Mouse (Mus musculus) limb, embryonic 11.5 days (tissue): ENCODE measurements around the gene Zfp319. TPM values are rescaled to one million over a fixed set of nuclear protein-coding genes. Genes with fewer than 3 reads are reported as not detected.

Experiments used
- ATAC-seq: fragments of 200-750 bp; cut with Nextera tagmentation; 2 replicates; pipeline ENCODE4 v1.8.0; 2017; ENCODE audit warnings: low read depth; ENCODE audit not compliant: insufficient number of reproducible peaks, low FRiP score, low TSS enrichment
- DNase-seq: peaks from one replicate; pipeline ENCODE4 v3.0.0-alpha.2; 2015; ENCODE audit warnings: low spot score
- H3K27ac ChIP-seq: fragments of 300-500 bp; sonication (generic); replicated peaks from 2 replicates; pipeline ENCODE4 v1.5.1; 2014; ENCODE audit warnings: low read depth, mild to moderate bottlenecking, low read length
- H3K27me3 ChIP-seq: fragments of 300-500 bp; sonication (generic); 2 replicates; pipeline ENCODE4 v1.6.1; 2014; ENCODE audit warnings: mild to moderate bottlenecking, low read length, mixed read lengths; ENCODE audit not compliant: control insufficient read depth, insufficient read depth
- H3K36me3 ChIP-seq: fragments of 300-500 bp; sonication (generic); 2 replicates; pipeline ENCODE4 v1.6.1; 2014; ENCODE audit warnings: mild to moderate bottlenecking, low read length, moderate library complexity, mixed read lengths; ENCODE audit not compliant: control insufficient read depth, insufficient read depth
- H3K4me1 ChIP-seq: fragments of 300-500 bp; sonication (generic); 2 replicates; pipeline ENCODE4 v1.6.1; 2014; ENCODE audit warnings: low read length, mixed read lengths; ENCODE audit not compliant: control insufficient read depth, insufficient read depth
- H3K4me2 ChIP-seq: fragments of 300-500 bp; sonication (generic); 2 replicates; pipeline ENCODE4 v1.6.1; 2014; ENCODE audit warnings: low read depth, mild to moderate bottlenecking, moderate library complexity; ENCODE audit not compliant: severe bottlenecking
- H3K4me3 ChIP-seq: fragments of 300-500 bp; sonication (generic); 2 replicates; pipeline ENCODE4 v1.5.1; 2014; ENCODE audit warnings: low read depth, low read length
- H3K9ac ChIP-seq: fragments of 300-500 bp; sonication (generic); 2 replicates; pipeline ENCODE4 v1.6.1; 2014; ENCODE audit warnings: mild to moderate bottlenecking, low read length
- H3K9me3 ChIP-seq: fragments of 300-500 bp; sonication (generic); 2 replicates; pipeline ENCODE4 v1.6.1; 2016; ENCODE audit warnings: low read length; ENCODE audit not compliant: control insufficient read depth
- WGBS: fragments of 180-500 bp; shearing (Covaris S2); extraction: QIAGEN DNeasy Blood & Tissue Kit; methylation state at CpG from one replicate; pipeline ENCODE4 v1.1.7; 2014; 5-methylcytosine and 5-hydroxymethylcytosine counted together
- polyA plus RNA-seq: library from polyadenylated mRNA; unstranded; fragments of >200 nt; fragmentation: Nextera tagmentation; extraction: Ambion mirVana; gene quantifications from 2 replicates; pipeline ENCODE4 v1.2.1, GENCODE M21; 2014

Gene Zfp319
- polyA plus RNA-seq, 1 experiment from 2014 or later, result 7.7 TPM

GRCm38 (mm10) chr8:95373389-95374002 is 41.7 kb upstream of the Zfp319 start:
- no peak overlapping the region for H3K4me2 ChIP-seq
- DNase-seq (no peak), ATAC-seq (no peak)
- H3K27me3 ChIP-seq, result no peaks in the 10 kb centered on the region
- H3K9ac ChIP-seq, result no peak overlapping the region
- H3K36me3 ChIP-seq, result no peaks in the 10 kb centered on the region; the same call in 1 of the 2 replicates
- no peaks in the 10 kb centered on the region for H3K9me3 ChIP-seq
- H3K4me1 ChIP-seq, result peaks cover 6% of the 10 kb centered on the region
- no peak overlapping the region for H3K27ac ChIP-seq
- 82% methylated on average over 12 of the region's 12 CpGs for WGBS
- H3K4me3 ChIP-seq, result no peak overlapping the region

GRCm38 (mm10) chr8:95369581-95370326 is 38.0 kb upstream of the Zfp319 start:
- no peak overlapping the region for H3K27ac ChIP-seq
- H3K4me3 ChIP-seq, result peak overlapping the region; percentile 5; the same call in 1 of the 2 replicates
- ATAC-seq (peak; percentile 63), DNase-seq (peak; percentile 57)
- peaks cover 6% of the 10 kb centered on the region; the same call in 1 of the 2 replicates for H3K4me1 ChIP-seq
- no peaks in the 10 kb centered on the region; the same call in 1 of the 2 replicates for H3K36me3 ChIP-seq
- no peaks in the 10 kb centered on the region for H3K27me3 ChIP-seq
- H3K9ac ChIP-seq, result 0 out of 2 replicates have a peak overlapping the region, but pooled peaks have one; percentile 17
- 41% methylated on average over 20 of the region's 20 CpGs for WGBS
- no peaks in the 10 kb centered on the region for H3K9me3 ChIP-seq
- H3K4me2 ChIP-seq, result peak overlapping the region; percentile 45

- peaks cover 8% of the 10 kb centered on the region; the same call in 1 of the 2 replicates for H3K4me1 ChIP-seq
- 94% methylated on average over 2 of the region's 2 CpGs for WGBS
These were observed 32.1 kb upstream of the Zfp319 start for GRCm38 (mm10) chr8:95363849-95364248.

GRCm38 (mm10) chr8:95362272-95362671 is 30.5 kb upstream of the Zfp319 start:
- Histone ChIP-seq H3K4me3 (no peak overlapping the region), H3K36me3 (no peaks in the 10 kb centered on the region), H3K9ac (no peak overlapping the region), H3K27ac (no peak overlapping the region), H3K9me3 (no peaks in the 10 kb centered on the region), H3K4me2 (no peak overlapping the region), H3K4me1 (peaks cover 8% of the 10 kb centered on the region; the same call in 1 of the 2 replicates), H3K27me3 (no peaks in the 10 kb centered on the region)
- ATAC-seq (no peak), DNase-seq (no peak)
- WGBS, result 64% methylated on average over 6 of the region's 6 CpGs

More at GRCm38 (mm10) chr8:95363849-95364248, 32.1 kb upstream of the Zfp319 start:
- no peaks in the 10 kb centered on the region for H3K36me3 ChIP-seq
- no peaks in the 10 kb centered on the region for H3K27me3 ChIP-seq
- DNase-seq, result no peak
- H3K27ac ChIP-seq, result no peak overlapping the region
- no peak overlapping the region for H3K9ac ChIP-seq
- H3K4me2 ChIP-seq, result no peak overlapping the region
- H3K9me3 ChIP-seq, result no peaks in the 10 kb centered on the region
- no peak for ATAC-seq
- no peak overlapping the region for H3K4me3 ChIP-seq

GRCm38 (mm10) chr8:95361016-95361341 is 29.2 kb upstream of the Zfp319 start:
- Histone ChIP-seq H3K9me3 (no peaks in the 10 kb centered on the region), H3K4me3 (no peak overlapping the region), H3K27me3 (no peaks in the 10 kb centered on the region), H3K4me1 (peaks cover 8% of the 10 kb centered on the region; the same call in 1 of the 2 replicates), H3K27ac (no peak overlapping the region), H3K4me2 (no peak overlapping the region), H3K36me3 (no peaks in the 10 kb centered on the region), H3K9ac (no peak overlapping the region; the same call in 1 of the 2 replicates)
- DNase-seq (no peak), ATAC-seq (no peak)
- 58% methylated on average over 3 of the region's 3 CpGs for WGBS

- WGBS, result 41% methylated on average over 7 of the region's 7 CpGs
- DNase-seq (no peak), ATAC-seq (no peak)
- no peak overlapping the region for H3K9ac ChIP-seq
- no peak overlapping the region for H3K4me2 ChIP-seq
- H3K27me3 ChIP-seq, result no peaks in the 10 kb centered on the region
- H3K27ac ChIP-seq, result no peak overlapping the region
- peaks cover 8% of the 10 kb centered on the region; the same call in 1 of the 2 replicates for H3K4me1 ChIP-seq
- no peaks in the 10 kb centered on the region for H3K9me3 ChIP-seq
- no peak overlapping the region for H3K4me3 ChIP-seq
- no peaks in the 10 kb centered on the region for H3K36me3 ChIP-seq
These were observed 28.6 kb upstream of the Zfp319 start for GRCm38 (mm10) chr8:95360181-95361015.

- Histone ChIP-seq H3K27me3 (no peaks in the 10 kb centered on the region), H3K36me3 (no peaks in the 10 kb centered on the region), H3K9me3 (no peaks in the 10 kb centered on the region), H3K9ac (no peak overlapping the region; the same call in 1 of the 2 replicates), H3K4me2 (no peak overlapping the region), H3K4me3 (no peak overlapping the region), H3K27ac (no peak overlapping the region), H3K4me1 (peaks cover 8% of the 10 kb centered on the region; the same call in 1 of the 2 replicates)
- no peak for DNase-seq
- ATAC-seq, result no peak
- WGBS, result 38% methylated on average over 8 of the region's 8 CpGs
These were observed 27.0 kb upstream of the Zfp319 start for GRCm38 (mm10) chr8:95358550-95359411.
